Mouse (Mus musculus) heart, postnatal 0 days (tissue): Measurements from ENCODE around the gene Sorbs2.

Experiments used
- CTCF ChIP-seq: IDR thresholded peaks from 2 replicates; pipeline ENCODE4 v1.5.1; 2016; ENCODE audit warnings: antibody characterized with exemption, control low read depth, low read depth
- EP300 ChIP-seq: IDR thresholded peaks from 2 replicates; pipeline ENCODE4 v1.6.1; 2016; ENCODE audit warnings: antibody characterized with exemption, low read depth

GRCm38 (mm10) chr8:45760622-45761021 lies 253.0 kb downstream of the Sorbs2 start:
- TF ChIP-seq CTCF (no peak), EP300 (no peak)
